Mouse (Mus musculus) lung, adult 18-20 months (tissue): ENCODE results near the gene Pxn.
"Not testable (repeated sequence)": the region's sequence is repeated elsewhere in the genome, so short reads cannot be mapped to it uniquely, and the experiment has no call there.

ENCODE experiments used
- DNase-seq, 2 experiments: peaks; one replicate each; pipeline ENCODE4 v3.0.0; 2022; ENCODE audit warnings: mixed read lengths in 2 of 2

The Pxn gene

DNA sequence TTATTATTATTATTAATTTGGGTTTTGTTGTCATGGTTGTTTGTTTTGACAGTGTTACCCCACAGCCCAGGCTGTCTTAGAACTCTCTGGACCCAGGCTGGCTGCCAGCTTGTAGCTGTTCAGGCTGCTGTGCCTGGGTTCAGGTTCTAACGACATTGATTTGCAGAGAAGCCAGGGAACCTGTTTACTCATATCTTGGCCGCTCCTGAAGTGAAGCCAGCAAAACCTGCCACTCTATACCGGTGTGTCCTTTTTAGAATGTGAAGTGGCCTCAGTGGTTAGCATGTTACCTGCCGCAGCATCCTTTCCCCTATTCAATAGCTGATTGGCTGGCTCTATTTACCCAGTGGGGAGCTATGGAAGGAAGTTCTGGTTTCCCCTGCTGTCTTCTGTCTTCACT is 19.8 kb upstream of the Pxn start:
- DNase-seq, result no peak

DNA sequence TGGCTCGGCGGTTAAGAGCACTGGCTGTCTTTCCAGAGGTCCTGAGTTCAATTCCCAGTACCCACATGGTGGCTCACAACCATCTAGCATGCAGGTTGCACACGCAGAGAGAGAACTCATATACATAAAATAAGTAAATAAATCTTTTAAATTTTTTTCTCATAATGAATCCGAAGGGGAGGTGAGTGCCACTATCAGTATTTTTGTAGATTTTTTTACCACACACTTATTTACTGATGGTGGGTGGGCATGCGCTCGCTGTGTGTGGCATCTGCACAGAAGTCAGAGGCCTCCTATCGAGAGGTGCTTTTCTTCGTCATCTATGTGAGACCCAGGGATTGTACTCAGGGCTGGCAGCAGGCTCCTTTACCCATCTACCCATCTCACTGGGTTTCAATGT is 19.1 kb upstream of the Pxn start:
- DNase-seq, result no peak

DNA sequence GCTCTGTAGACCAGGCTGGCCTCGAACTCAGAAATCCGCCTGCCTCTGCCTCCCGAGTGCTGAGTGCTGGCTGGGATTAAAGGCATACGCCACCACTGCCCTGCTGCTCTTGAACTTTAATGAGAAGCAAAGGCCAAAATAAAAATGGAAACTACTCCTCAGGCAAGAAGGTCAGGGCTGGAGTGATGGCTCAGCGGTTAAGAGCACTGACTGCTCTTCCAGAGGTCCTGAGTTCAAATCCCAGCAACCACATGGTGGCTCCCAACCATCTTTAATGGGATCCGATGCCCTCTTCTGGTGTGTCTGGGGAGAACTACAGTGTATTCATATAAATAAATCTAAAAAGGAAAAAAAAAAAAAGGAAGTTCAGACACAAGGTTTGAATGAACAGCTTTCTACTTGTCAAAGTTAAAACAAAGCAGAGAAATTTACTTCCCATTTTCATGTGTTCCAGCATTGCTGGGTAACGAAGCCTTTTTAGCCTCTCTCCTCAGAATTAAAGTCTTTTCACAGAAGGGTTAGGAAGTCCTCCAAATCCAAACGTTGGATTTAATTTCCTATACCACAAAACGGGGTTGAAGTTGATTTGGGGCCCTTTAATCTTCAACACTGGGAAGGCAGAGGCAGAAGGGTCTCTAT is 18.4 kb upstream of the Pxn start:
- no peak for DNase-seq

- DNase-seq, result peak; percentile 81 to 83
These were observed 17.4 kb upstream of the Pxn start for GRCm38 (mm10) chr5:115488841-115489698.

GRCm38 (mm10) chr5:115489699-115490637 is 16.5 kb upstream of the Pxn start:
- peak; percentile 89 to 91 for DNase-seq

DNA sequence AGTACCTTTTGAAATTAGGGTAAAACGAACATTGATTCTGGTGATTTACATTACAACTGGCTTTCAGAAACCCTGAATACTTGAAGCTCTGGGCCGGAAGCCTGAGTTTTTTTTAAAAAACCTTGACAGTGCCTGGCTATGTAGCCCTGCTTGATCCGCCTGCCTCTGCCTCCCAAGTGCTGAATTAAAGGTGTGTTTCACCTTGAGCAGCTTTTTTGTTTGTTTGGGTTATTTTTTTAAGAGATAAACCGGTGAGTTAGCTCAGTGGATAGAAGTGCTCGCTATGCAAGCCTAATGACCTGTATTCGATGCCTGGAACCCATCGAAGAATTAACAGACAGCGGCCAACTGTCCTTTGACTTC is 15.9 kb upstream of the Pxn start:
- no peak for DNase-seq

GRCm38 (mm10) chr5:115491076-115491475 is 15.4 kb upstream of the Pxn start:
- no peak for DNase-seq

DNA sequence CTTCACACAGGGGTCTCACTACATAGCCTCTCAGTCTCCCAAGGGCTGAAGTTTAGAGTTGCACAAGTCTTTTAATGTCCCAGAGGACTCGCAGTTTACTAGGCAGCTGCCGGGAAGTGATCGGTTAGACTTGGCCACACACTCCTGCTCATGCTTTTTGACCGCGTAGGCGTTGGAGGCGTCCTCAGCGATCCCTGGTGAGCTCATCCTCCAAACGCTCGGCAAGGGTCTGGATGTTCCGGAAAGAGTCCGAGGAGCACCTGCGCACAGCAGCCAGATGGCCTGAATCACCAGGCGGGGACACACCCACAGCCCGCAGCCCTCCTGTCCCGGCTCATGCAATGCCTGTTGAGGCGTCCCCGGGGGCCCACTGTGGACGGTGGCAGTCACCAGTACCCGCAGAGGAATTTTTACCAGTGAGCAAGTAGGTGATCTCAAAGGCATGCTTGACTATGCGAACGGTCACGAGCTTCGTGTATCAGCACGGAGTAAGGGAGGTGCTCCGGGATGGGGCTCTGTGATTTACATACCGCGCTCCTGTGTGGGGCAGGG is 14.6 kb upstream of the Pxn start:
- DNase-seq, result peak; percentile 77 to 83

- no peak for DNase-seq
These were observed 13.7 kb upstream of the Pxn start for GRCm38 (mm10) chr5:115492711-115493335.

DNA sequence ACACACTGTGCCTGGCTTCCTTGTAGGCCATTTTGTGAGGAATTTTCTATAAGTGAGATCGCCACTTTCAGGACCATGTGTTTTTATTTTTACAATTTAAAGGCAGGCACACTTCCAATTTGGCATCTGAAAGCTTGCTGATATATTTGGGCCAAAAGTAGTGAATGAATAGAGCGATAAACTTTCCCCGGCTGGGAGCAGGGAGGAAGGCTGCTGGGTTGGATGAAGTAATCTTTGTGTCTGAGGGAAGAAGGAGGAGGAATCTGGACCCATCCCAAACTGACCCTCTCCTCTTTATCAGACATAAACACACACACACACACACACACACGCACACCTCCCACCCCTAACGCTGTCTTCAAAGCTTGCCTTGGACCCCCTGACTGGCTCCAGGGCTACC is 13.0 kb upstream of the Pxn start:
- DNase-seq, result no peak

GRCm38 (mm10) chr5:115495618-115496017 is 10.9 kb upstream of the Pxn start:
- DNase-seq, result not testable (repeated sequence)

- DNase-seq, result no peak
These were observed 9.4 kb upstream of the Pxn start for GRCm38 (mm10) chr5:115497033-115497432.

GRCm38 (mm10) chr5:115498307-115499240 is 7.9 kb upstream of the Pxn start:
- no peak for DNase-seq

- peak; percentile 58 to 61 for DNase-seq
These were observed 6.0 kb upstream of the Pxn start for GRCm38 (mm10) chr5:115500383-115500935.

- no peak for DNase-seq
These were observed 3.4 kb upstream of the Pxn start for GRCm38 (mm10) chr5:115503035-115503434.

- DNase-seq, result not testable (repeated sequence)
These were observed 859 bp upstream of the Pxn start for GRCm38 (mm10) chr5:115505617-115506016.

DNA sequence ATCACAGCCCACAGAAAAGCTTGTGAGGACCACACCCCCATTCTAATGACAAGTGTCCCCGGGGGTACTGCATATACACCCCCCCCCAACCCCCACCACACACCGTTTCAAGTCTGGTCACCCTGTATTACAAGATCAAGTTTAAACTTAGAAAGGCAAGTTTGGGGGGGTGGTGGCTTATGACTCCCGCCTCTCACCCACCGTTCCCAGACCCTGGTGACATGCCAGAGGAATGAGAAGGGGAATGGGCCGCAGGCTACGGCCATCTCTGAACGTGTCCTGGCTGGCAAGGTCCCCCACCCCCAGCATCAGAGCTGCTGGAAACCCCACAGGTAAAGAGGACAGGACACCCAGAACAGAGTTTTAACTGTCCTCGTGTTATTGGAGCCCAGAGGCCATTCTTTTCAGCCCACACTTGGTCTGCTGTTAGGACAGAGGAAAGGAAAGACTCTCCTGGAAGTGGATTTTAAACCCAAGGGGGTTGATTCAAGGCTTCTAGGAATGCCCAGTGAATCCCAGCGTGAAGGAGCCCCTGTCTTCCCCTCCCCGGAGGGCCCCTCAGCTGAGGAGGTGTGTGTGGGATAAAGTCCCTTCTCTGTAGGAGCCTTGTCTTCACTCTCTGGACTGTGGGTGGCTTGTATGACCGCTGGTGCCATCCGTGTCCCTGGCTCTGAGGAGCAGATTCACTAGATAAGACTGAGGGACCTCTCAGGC is 948 bp downstream of the Pxn start:
- no peak for DNase-seq

DNA sequence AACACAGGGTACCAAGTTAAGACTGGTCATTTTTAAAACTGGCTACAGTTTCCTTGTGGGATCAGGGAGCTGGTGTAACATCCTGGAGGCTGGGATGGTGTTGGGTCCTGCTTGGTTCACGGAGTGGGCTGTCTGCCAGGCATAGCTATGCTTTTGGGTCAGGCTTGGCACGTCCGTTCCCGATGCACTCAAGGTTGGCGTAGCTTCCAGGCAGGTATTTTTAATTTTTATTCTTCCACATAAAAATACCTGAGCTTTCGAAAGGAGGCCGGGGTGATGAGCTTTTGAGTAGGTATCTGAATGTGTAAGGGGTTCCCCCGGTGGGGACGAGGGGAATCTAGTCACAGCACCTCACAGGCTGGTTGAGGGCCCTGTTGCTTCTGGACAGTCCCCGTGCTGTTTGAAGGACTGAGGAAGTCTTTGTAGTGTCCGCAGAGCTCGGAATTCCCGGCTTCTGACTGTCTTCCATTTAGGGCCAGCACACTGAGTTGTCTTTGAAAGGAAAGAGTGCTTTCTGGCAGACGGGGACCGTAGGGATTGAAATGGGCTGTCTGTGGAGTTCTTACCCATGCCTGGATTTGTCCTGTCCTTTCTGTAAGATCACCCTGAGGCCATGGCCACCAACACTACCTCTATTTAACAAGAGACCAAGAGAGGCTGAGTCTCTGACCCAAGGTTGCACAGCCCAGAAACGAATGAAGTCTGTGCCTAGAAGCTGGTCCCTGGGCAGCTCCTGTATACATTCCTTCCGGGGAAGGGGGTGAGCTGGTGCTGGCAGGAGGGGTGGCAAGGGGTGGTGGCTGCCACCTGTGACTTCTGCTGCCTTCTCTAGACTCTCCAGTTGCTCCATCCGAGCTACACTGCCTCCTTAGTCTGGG is 1.7 kb downstream of the Pxn start:
- peak; percentile 67 to 76 for DNase-seq

DNA sequence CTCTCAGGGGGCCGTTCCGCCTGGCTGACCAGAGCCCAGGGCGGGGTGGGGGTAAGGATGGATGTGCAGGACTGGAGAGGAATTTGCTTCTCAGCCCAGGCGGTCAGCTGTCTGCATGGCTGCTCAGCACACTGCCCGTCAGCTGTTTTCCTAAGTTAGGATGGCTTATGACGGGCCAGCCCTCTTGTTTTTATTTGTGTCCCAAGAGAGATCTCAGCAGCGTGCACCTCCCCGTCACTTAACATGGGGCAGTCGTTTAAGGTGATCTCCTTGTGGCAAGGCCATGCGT is 2.3 kb downstream of the Pxn start:
- DNase-seq, result no peak
